In genomic region chr5:97348760-97349159, GRCm38 (mm10) we compare ENCODE assay signal across 16 mouse cellular contexts. TPM values are rescaled to one million over a fixed set of nuclear protein-coding genes. Genes with fewer than 3 reads are reported as not detected.
DNase-seq lines count a peak whose midpoint lies in the region; ATAC-seq lines count a peak whose summit lies in the region.
"Had no signal": no experiment of that assay in that cellular context is flagged by ENCODE, and none has a peak within 500 bp of the region (broad histone marks: within the 10 kb centered on the region; RNA-seq: fewer than 3 reads in every experiment).

No protein-coding gene starts in this region.

- no peak overlapping the region for H3K4me3 ChIP-seq in embryonic facial prominence, embryonic 14.5 days (ENCODE audit: low read depth, low read length)
- no peak overlapping the region for H3K4me3 ChIP-seq in embryonic facial prominence, embryonic 10.5 days
- H3K4me3 ChIP-seq in kidney, embryonic 15.5 days (replicated peaks) = no peak overlapping the region
- H3K4me3 ChIP-seq: heart, adult 2 months; midbrain, embryonic 13.5 days had no signal

- H3K9ac ChIP-seq in embryonic facial prominence, embryonic 14.5 days (ENCODE audit: low read depth, low read length) = no peak overlapping the region
- H3K9ac ChIP-seq in kidney, embryonic 15.5 days = no peak overlapping the region
- H3K9ac ChIP-seq: liver, embryonic 14.5 days; midbrain, embryonic 13.5 days had no signal

- DNase-seq in embryonic facial prominence, embryonic 14.5 days (ENCODE audit: low spot score) = peak; percentile 55
- no peak for DNase-seq in embryonic facial prominence, embryonic 10.5 days (ENCODE audit: low spot score)
- no peak for DNase-seq in kidney, adult 11 months
- DNase-seq in MN1 (ENCODE audit: low spot score) = peak; percentile 29
- DNase-seq in lung, postnatal 10 days = peak; percentile 36
- DNase-seq in adrenal gland, adult 8-10 months = no peak
- DNase-seq: adrenal gland, adult 2 months; cerebellum, adult 11-12 months; heart, adult 2 months had no signal

- H3K9me3 ChIP-seq in embryonic facial prominence, embryonic 14.5 days (ENCODE audit: control insufficient read depth, low read length) = no peaks in the 10 kb centered on the region
- H3K9me3 ChIP-seq in embryonic facial prominence, embryonic 10.5 days = no peaks in the 10 kb centered on the region
- H3K9me3 ChIP-seq in kidney, embryonic 15.5 days (replicated peaks) = no peaks in the 10 kb centered on the region
- H3K9me3 ChIP-seq: midbrain, embryonic 13.5 days had no signal

- 54% methylated on average over 2 of the region's 2 CpGs for WGBS in embryonic facial prominence, embryonic 14.5 days
- 93% methylated on average over 2 of the region's 2 CpGs for WGBS in embryonic facial prominence, embryonic 10.5 days
- WGBS in kidney, embryonic 15.5 days = 74% methylated on average over 2 of the region's 2 CpGs

- no peak overlapping the region for H3K4me2 ChIP-seq in embryonic facial prominence, embryonic 14.5 days (ENCODE audit: low read depth, low read length)
- H3K4me2 ChIP-seq in kidney, embryonic 15.5 days = no peak overlapping the region
- H3K4me2 ChIP-seq: midbrain, embryonic 13.5 days had no signal

- no peaks in the 10 kb centered on the region for H3K36me3 ChIP-seq in embryonic facial prominence, embryonic 14.5 days (ENCODE audit: control insufficient read depth, insufficient read depth, low read length)
- no peaks in the 10 kb centered on the region for H3K36me3 ChIP-seq in embryonic facial prominence, embryonic 10.5 days (replicated peaks)
- H3K36me3 ChIP-seq in kidney, embryonic 15.5 days = no peaks in the 10 kb centered on the region
- H3K36me3 ChIP-seq: midbrain, embryonic 13.5 days had no signal

- ATAC-seq in embryonic facial prominence, embryonic 14.5 days (ENCODE audit: low read depth) = no peak
- peak; percentile 58; the same call in 1 of the 2 replicates for ATAC-seq in kidney, embryonic 15.5 days (replicated peaks; ENCODE audit: low FRiP score)
- no peak for ATAC-seq in activated CD4-positive, CD25-positive, alpha-beta regulatory T cell, adult 4 months
- ATAC-seq: midbrain, embryonic 13.5 days had no signal

- H3K27me3 ChIP-seq in embryonic facial prominence, embryonic 14.5 days (replicated peaks; ENCODE audit: control insufficient read depth, insufficient read depth, low read length) = no peaks in the 10 kb centered on the region
- no peaks in the 10 kb centered on the region for H3K27me3 ChIP-seq in embryonic facial prominence, embryonic 10.5 days (replicated peaks; ENCODE audit: low read depth, poor library complexity, severe bottlenecking)
- H3K27me3 ChIP-seq in kidney, embryonic 15.5 days = no peaks in the 10 kb centered on the region
- H3K27me3 ChIP-seq: midbrain, embryonic 13.5 days had no signal

- H3K27ac ChIP-seq in embryonic facial prominence, embryonic 14.5 days (replicated peaks; ENCODE audit: low read depth, low read length) = no peak overlapping the region
- no peak overlapping the region for H3K27ac ChIP-seq in embryonic facial prominence, embryonic 10.5 days (replicated peaks)
- no peak overlapping the region for H3K27ac ChIP-seq in kidney, embryonic 15.5 days
- H3K27ac ChIP-seq: heart, adult 2 months; liver, embryonic 14.5 days; midbrain, embryonic 13.5 days had no signal

- H3K4me1 ChIP-seq in embryonic facial prominence, embryonic 14.5 days (ENCODE audit: control insufficient read depth, insufficient read depth, low read length) = no peaks in the 10 kb centered on the region
- H3K4me1 ChIP-seq in embryonic facial prominence, embryonic 10.5 days = no peaks in the 10 kb centered on the region
- H3K4me1 ChIP-seq in kidney, embryonic 15.5 days = no peaks in the 10 kb centered on the region
- H3K4me1 ChIP-seq: midbrain, embryonic 13.5 days had no signal

RNA-seq across cellular contexts. Expression of gene Naa11, which starts 43.4 kb away (rescaled TPM):
- not detected in 2 replicates for polyA plus RNA-seq in embryonic facial prominence, embryonic 14.5 days (2014; fragmentation: Nextera tagmentation; extraction: Ambion mirVana)
- not detected in 2 replicates for polyA plus RNA-seq in embryonic facial prominence, embryonic 10.5 days (2016; fragmentation: Nextera tagmentation; extraction: Ambion mirVana)
- not detected in 2 replicates for polyA plus RNA-seq in kidney, embryonic 15.5 days (2015; fragmentation: Nextera tagmentation; extraction: Ambion mirVana)
- not detected for polyA plus RNA-seq in activated CD4-positive, CD25-positive, alpha-beta regulatory T cell, adult 4 months (2017; shearing (Covaris generic))
- not detected for total RNA-seq in adrenal gland, adult 8-10 months (2022)
- total RNA-seq: adrenal gland, adult 2 months; heart, adult 2 months; layer of hippocampus, postnatal 25 days had no signal
- polyA plus RNA-seq: adrenal gland, adult 2 months; embryonic facial prominence, embryonic 11.5 days; heart, adult 2 months; liver, embryonic 14.5 days; thymus, postnatal 0 days had no signal

Comparison
In these comparisons a context has a peak if more than half of its experiments do, and no peak if none do; other contexts are left out.
1. DNase-seq: peak in embryonic facial prominence, embryonic 14.5 days (single experiment), MN1 (single experiment) and lung, postnatal 10 days (single experiment); none in embryonic facial prominence, embryonic 10.5 days (single experiment), kidney, adult 11 months (single experiment) and adrenal gland, adult 8-10 months (single experiment).